Mouse (Mus musculus) stomach, embryonic 15.5 days (tissue): ENCODE data around the gene Homer3. TPM values are rescaled to one million over a fixed set of nuclear protein-coding genes. Genes with fewer than 3 reads are reported as not detected.

Source experiments
- ATAC-seq: fragments of 200-750 bp; cut with Nextera tagmentation; 2 replicates; pipeline ENCODE4 v1.8.0; 2017; ENCODE audit warnings: low read depth, moderate number of reproducible peaks, moderate TSS enrichment; ENCODE audit not compliant: insufficient read depth, low FRiP score
- H3K27ac ChIP-seq: fragments of 300-500 bp; sonication (generic); 2 replicates; pipeline ENCODE4 v1.5.1; 2015; ENCODE audit warnings: mild to moderate bottlenecking, inconsistent platforms
- H3K27me3 ChIP-seq: fragments of 300-500 bp; sonication (generic); replicated peaks from 2 replicates; pipeline ENCODE4 v1.6.1; 2015; ENCODE audit warnings: inconsistent platforms
- H3K36me3 ChIP-seq: fragments of 300-500 bp; sonication (generic); 2 replicates; pipeline ENCODE4 v1.6.1; 2015; ENCODE audit warnings: inconsistent platforms
- H3K4me1 ChIP-seq: fragments of 300-500 bp; sonication (generic); 2 replicates; pipeline ENCODE4 v1.6.1; 2015; ENCODE audit warnings: inconsistent platforms
- H3K4me2 ChIP-seq: fragments of 300-500 bp; sonication (generic); 2 replicates; pipeline ENCODE4 v1.6.1; 2015; ENCODE audit warnings: mild to moderate bottlenecking, inconsistent platforms
- H3K4me3 ChIP-seq: fragments of 300-500 bp; sonication (generic); replicated peaks from 2 replicates; pipeline ENCODE4 v1.5.1; 2015; ENCODE audit warnings: inconsistent platforms
- H3K9ac ChIP-seq: fragments of 300-500 bp; sonication (generic); 2 replicates; pipeline ENCODE4 v1.6.1; 2015; ENCODE audit warnings: inconsistent platforms
- H3K9me3 ChIP-seq: fragments of 300-500 bp; sonication (generic); 2 replicates; pipeline ENCODE4 v1.6.1; 2016; ENCODE audit warnings: inconsistent platforms
- WGBS: fragments of 180-500 bp; shearing (Covaris S2); methylation state at CpG from one replicate; pipeline ENCODE4 v1.1.7; 2015; 5-methylcytosine and 5-hydroxymethylcytosine counted together
- polyA plus RNA-seq: library from polyadenylated mRNA; unstranded; fragments of >200 nt; fragmentation: Nextera tagmentation; extraction: Ambion mirVana; gene quantifications from 2 replicates; pipeline ENCODE4 v1.2.1, GENCODE M21; 2015

Homer3 gene
- polyA plus RNA-seq, 1 experiment from 2014 or later, result 32.7 TPM

DNA sequence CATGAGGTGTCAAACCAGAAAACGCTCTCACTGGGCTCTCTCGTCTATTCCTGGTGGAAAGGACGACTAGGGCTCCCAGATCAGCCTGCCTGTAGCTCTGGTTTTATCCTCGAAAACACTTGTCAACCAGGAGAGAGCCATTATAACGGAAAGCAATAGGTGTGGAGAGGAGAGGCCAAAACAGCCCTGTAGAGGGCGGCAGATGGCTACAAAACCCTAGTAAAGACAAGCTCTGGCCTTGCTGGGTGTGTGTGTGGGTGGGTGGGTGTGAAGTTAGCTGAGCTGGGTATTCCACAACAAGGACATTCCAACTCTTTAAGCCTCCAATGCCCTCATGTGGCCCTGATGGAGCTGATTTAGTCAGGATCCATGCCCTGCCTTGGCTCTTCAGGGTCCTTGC, 61.1 kb downstream of the Homer3 start:
- H3K27me3 ChIP-seq, result no peaks in the 10 kb centered on the region
- peaks cover 53% of the 10 kb centered on the region for H3K36me3 ChIP-seq
- H3K4me3 ChIP-seq, result no peak overlapping the region
- no peak for ATAC-seq
- H3K27ac ChIP-seq, result no peak overlapping the region
- no peak overlapping the region for H3K4me2 ChIP-seq
- no peak overlapping the region for H3K9ac ChIP-seq
- 57% methylated on average over 6 of the region's 6 CpGs for WGBS
- no peaks in the 10 kb centered on the region for H3K9me3 ChIP-seq
- peaks cover 14% of the 10 kb centered on the region; the same call in 1 of the 2 replicates for H3K4me1 ChIP-seq

Other genes with a start within 250 kb of the Homer3 start
- 44.7 and 47.9 TPM in 2 replicates for gene Mau2, start 240.1 kb upstream of the Homer3 start, polyA plus RNA-seq
- gene Sugp1, start 240.0 kb upstream of the Homer3 start, polyA plus RNA-seq, result 37.3 and 42.0 TPM in 2 replicates
- gene Tm6sf2, start 209.9 kb upstream of the Homer3 start, polyA plus RNA-seq, result 7.0 and 9.9 TPM in 2 replicates
- 0.10 and 0.14 TPM in 2 replicates for gene Hapln4, start 199.4 kb upstream of the Homer3 start, polyA plus RNA-seq
- gene Ncan, start 162.0 kb upstream of the Homer3 start, polyA plus RNA-seq, result 1.8 TPM in 2 replicates
- 38.2 and 39.4 TPM in 2 replicates for gene Nr2c2ap, start 151.5 kb upstream of the Homer3 start, polyA plus RNA-seq
- gene Rfxank, start 143.7 kb upstream of the Homer3 start, polyA plus RNA-seq, result 14.4 and 14.8 TPM in 2 replicates
- gene Borcs8, start 143.3 kb upstream of the Homer3 start, polyA plus RNA-seq, result 42.6 and 43.2 TPM in 2 replicates
- gene Mef2b, start 143.1 kb upstream of the Homer3 start, polyA plus RNA-seq, result 0.19 and 0.26 TPM in 2 replicates
- 54.4 and 59.0 TPM in 2 replicates for gene Tmem161a, start 110.5 kb upstream of the Homer3 start, polyA plus RNA-seq
- gene Slc25a42, start 70.5 kb upstream of the Homer3 start, polyA plus RNA-seq, result 4.7 and 6.4 TPM in 2 replicates
- 26.0 and 27.2 TPM in 2 replicates for gene Sugp2, start 48.6 kb upstream of the Homer3 start, polyA plus RNA-seq
- 21.7 and 26.4 TPM in 2 replicates for gene Armc6, start 48.4 kb upstream of the Homer3 start, polyA plus RNA-seq
- 46.3 and 49.8 TPM in 2 replicates for gene Ddx49, start 19.7 kb downstream of the Homer3 start, polyA plus RNA-seq
- gene Cope, start 19.7 kb downstream of the Homer3 start, polyA plus RNA-seq, result 379 and 398 TPM in 2 replicates
- 4.2 and 4.4 TPM in 2 replicates for gene Cers1, start 32.9 kb downstream of the Homer3 start, polyA plus RNA-seq
- gene Gdf1, start 47.0 kb downstream of the Homer3 start, polyA plus RNA-seq, result 1.7 and 2.2 TPM in 2 replicates
- 16.1 and 17.5 TPM in 2 replicates for gene Upf1, start 70.5 kb downstream of the Homer3 start, polyA plus RNA-seq
- gene Comp, start 90.7 kb downstream of the Homer3 start, polyA plus RNA-seq, result 0.22 and 0.28 TPM in 2 replicates
- gene Crtc1, start 156.8 kb downstream of the Homer3 start, polyA plus RNA-seq, result 15.4 and 18.8 TPM in 2 replicates
- gene Klhl26, start 194.1 kb downstream of the Homer3 start, polyA plus RNA-seq, result 20.5 and 20.7 TPM in 2 replicates
- gene Tmem59l, start 204.5 kb downstream of the Homer3 start, polyA plus RNA-seq, result 3.0 and 3.5 TPM in 2 replicates
- gene Crlf1, start 210.3 kb downstream of the Homer3 start, polyA plus RNA-seq, result 2.9 and 4.1 TPM in 2 replicates
- gene Rex1bd, start 223.9 kb downstream of the Homer3 start, polyA plus RNA-seq, result 125 and 130 TPM in 2 replicates
- 843 and 950 TPM in 2 replicates for gene Uba52, start 228.0 kb downstream of the Homer3 start, polyA plus RNA-seq
- gene Fkbp8, start 244.9 kb downstream of the Homer3 start, polyA plus RNA-seq, result 292 and 304 TPM in 2 replicates
- 58.5 and 60.1 TPM in 2 replicates for gene Kxd1, start 245.1 kb downstream of the Homer3 start, polyA plus RNA-seq